Mouse (Mus musculus) cerebellum, adult 2 months (tissue): ENCODE measurements around the gene Ctrl. TPM values are rescaled to one million over a fixed set of nuclear protein-coding genes. Genes with fewer than 3 reads are reported as not detected.

ENCODE experiments used
- DNase-seq, 2 experiments: peaks; one replicate each; pipeline ENCODE4 v3.0.0; 2021
- H3K27ac ChIP-seq: fragments of 200-500 bp; 2 replicates; pipeline ENCODE4 v1.5.1; 2012; ENCODE audit warnings: low read length, control low read depth, inconsistent platforms; ENCODE audit not compliant: insufficient read depth
- H3K27me3 ChIP-seq: fragments of 200-500 bp; 2 replicates; pipeline ENCODE4 v1.6.1; 2012; ENCODE audit warnings: inconsistent platforms, mild to moderate bottlenecking, low read length, moderate library complexity; ENCODE audit not compliant: control insufficient read depth, insufficient read depth
- H3K4me1 ChIP-seq: fragments of 200-500 bp; 2 replicates; pipeline ENCODE4 v1.6.1; 2011; ENCODE audit warnings: low read length; ENCODE audit not compliant: control insufficient read depth, insufficient read depth
- H3K4me3 ChIP-seq: fragments of 200-500 bp; replicated peaks from 2 replicates; pipeline ENCODE3; 2011; ENCODE audit warnings: mild to moderate bottlenecking, low read depth, low read length, control low read depth; ENCODE audit not compliant: insufficient read depth
- CTCF ChIP-seq: fragments of 200-500 bp; IDR thresholded peaks from 2 replicates; pipeline ENCODE4 v1.5.1; 2011; ENCODE audit warnings: low read depth, mild to moderate bottlenecking, control low read depth, low read length, moderate library complexity, borderline replicate concordance; ENCODE audit not compliant: insufficient read depth
- POLR2A ChIP-seq: fragments of 200-500 bp; IDR thresholded peaks from 2 replicates; pipeline ENCODE4 v1.6.1; 2011; ENCODE audit warnings: low read length, control low read depth, borderline replicate concordance; ENCODE audit not compliant: insufficient read depth
- WGBS: fragments of 180-500 bp; shearing (Covaris S2); methylation state at CpG from one replicate; pipeline ENCODE4 v1.1.7; 2018; 5-methylcytosine and 5-hydroxymethylcytosine counted together
- polyA plus RNA-seq: library from polyadenylated mRNA; depleted of rRNA; stranded (reverse); fragments of >200 nt; gene quantifications from 2 replicates; pipeline ENCODE4 v1.2.3, GENCODE M21; 2012; rRNA removed

Gene Ctrl
- polyA plus RNA-seq, 1 experiment, result 3.4 TPM

DNA sequence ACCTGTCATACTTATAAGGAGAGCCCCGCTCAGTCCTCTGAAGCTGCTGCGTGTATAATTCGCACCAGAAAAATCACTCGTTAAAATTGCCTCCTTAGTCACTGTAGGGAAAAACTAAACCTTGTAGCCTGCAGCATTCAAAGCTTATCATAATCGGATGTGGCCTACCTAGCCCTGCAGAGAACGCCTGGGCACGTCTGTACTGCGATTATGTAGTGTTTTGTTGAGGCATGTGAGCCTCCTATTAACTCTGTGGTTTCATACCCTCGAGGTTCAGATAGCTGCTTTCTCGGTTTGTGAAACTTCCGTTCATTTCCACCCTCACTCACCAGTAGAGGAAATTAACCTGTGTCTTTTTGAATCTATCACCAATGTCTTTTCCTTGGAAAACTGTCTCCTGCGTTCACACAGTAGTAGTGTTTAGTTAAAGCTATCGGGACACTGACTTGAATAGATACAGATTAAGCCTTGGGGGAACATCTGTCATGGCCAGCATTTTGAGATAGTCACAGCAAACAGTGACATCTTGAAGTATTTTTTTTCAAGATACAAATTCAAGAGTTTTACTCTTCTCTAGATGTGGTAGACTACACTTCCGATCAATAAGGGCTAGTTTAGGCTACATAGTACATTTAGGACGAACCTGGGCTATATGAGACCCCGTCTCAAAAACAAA, 32.6 kb downstream of the Ctrl start:
- Histone ChIP-seq H3K4me3 (peak overlapping the region; percentile 66), H3K27ac (peak overlapping the region; percentile 94), H3K4me1 (no peaks in the 10 kb centered on the region), H3K27me3 (no peaks in the 10 kb centered on the region)
- DNase-seq, result no peak
- TF ChIP-seq CTCF, result no peak
- TF ChIP-seq POLR2A, result no peak
- 28% methylated on average over 16 of the region's 16 CpGs for WGBS

- TF ChIP-seq POLR2A (peak; percentile 81), CTCF (no peak)
- DNase-seq, result peak; percentile 93 to 95
- under 1% methylated on average over 68 of the region's 68 CpGs for WGBS
- Histone ChIP-seq H3K4me1 (no peaks in the 10 kb centered on the region), H3K27me3 (no peaks in the 10 kb centered on the region), H3K4me3 (peak within 1 kb of the TSS; percentile 66), H3K27ac (peak within 1 kb of the TSS; percentile 94)
These were observed 33.3 kb downstream of the Ctrl start, which contains the start of gene Pskh1 for GRCm38 (mm10) chr8:105900180-105900940. Gene Pskh1 (plus strand): TSS chr8:105900441.

DNA sequence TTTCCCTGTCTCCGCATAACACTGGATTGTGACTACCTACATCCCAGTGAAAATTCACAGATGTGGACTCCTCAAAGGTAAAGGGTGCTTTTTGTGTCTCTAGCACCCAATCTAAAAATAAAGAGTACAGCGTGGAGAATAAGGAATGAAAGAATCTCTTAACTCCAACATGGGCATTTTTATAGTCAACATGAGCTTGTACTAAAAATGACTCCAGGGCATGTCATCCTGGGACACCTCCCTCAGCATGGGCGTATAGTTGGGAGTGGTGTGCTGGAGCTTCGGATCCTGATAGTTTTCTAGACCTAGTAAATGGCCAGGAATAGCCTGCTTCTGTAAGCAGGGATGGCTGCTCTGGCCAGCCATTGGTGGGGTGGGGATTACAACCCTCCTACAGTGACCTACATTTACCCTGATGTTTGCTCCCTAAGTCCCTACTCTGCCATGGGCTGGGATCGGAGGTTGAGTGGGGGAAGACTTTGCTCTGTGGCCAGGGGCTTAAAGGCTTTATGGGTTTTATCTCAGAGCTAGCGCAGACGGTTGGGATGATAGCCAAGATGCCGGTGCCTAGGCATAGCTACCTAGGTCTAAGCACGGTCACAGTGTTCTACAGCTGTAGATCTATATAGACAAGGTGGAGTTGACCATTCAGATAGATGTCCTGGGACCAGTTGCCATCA, 35.7 kb downstream of the Ctrl start:
- 78% methylated on average over 9 of the region's 9 CpGs for WGBS
- no peaks in the 10 kb centered on the region for H3K27me3 ChIP-seq
- no peak for TF ChIP-seq CTCF
- TF ChIP-seq POLR2A, result no peak
- no peak overlapping the region for H3K27ac ChIP-seq
- H3K4me1 ChIP-seq, result no peaks in the 10 kb centered on the region
- no peak overlapping the region for H3K4me3 ChIP-seq
- DNase-seq, result no peak

DNA sequence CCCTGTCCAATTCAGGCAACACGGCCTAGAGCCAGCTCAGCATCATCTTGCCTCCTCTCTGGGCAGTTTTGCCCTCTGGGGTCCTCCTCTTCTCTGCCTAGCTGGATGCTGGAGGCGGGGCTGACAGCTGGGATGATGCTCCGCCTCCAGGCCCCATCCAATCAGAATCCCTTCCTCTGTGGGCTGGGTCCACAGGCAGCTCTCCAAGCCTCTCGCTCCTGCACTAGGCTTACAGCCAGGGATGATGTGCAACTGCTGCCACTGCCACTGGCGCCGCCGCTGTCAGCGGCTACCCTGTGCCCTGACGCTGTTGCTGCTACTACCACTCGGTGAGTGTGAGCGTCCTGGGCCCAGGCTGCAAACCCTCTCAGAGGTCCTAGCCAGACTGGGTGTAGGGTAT, 40.3 kb downstream of the Ctrl start, which contains the start of gene Nrn1l:
TSS of gene Nrn1l (plus strand) at position 229 of the 400 bp plus-strand sequence.
- TF ChIP-seq POLR2A (no peak), CTCF (no peak)
- Histone ChIP-seq H3K4me3 (no peak within 1 kb of the TSS), H3K4me1 (peaks cover 6% of the 10 kb centered on the region; the same call in 1 of the 2 replicates), H3K27ac (no peak within 1 kb of the TSS), H3K27me3 (no peaks in the 10 kb centered on the region)
- peak; percentile 43 to 59 for DNase-seq
- 19% methylated on average over 11 of the region's 11 CpGs for WGBS

DNA sequence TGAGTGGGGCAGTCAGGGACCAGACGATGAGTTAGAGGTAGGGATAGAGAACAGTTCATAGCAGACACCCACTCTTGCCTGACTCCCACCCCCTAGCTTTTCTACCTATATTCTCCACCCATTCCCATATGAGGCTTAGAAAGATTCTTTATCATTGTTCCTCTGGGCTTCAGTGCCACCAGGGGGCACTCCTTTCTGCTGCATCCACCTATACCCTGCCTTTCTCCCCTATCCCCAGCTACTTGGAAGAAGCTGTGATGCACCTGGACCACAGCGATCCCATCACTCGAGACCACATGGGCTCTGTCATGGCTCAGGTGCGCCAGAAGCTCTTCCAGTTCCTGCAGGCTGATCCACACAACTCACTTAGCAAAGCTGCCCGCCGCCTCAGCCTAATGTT, 41.2 kb downstream of the Ctrl start:
- H3K27me3 ChIP-seq, result no peaks in the 10 kb centered on the region
- peaks cover 6% of the 10 kb centered on the region; the same call in 1 of the 2 replicates for H3K4me1 ChIP-seq
- no peak overlapping the region for H3K27ac ChIP-seq
- no peak overlapping the region for H3K4me3 ChIP-seq
- WGBS, result 68% methylated on average over 6 of the region's 6 CpGs
- no peak for DNase-seq
- TF ChIP-seq CTCF (peak; percentile 45; the same call in 1 of the 2 replicates), POLR2A (no peak)

DNA sequence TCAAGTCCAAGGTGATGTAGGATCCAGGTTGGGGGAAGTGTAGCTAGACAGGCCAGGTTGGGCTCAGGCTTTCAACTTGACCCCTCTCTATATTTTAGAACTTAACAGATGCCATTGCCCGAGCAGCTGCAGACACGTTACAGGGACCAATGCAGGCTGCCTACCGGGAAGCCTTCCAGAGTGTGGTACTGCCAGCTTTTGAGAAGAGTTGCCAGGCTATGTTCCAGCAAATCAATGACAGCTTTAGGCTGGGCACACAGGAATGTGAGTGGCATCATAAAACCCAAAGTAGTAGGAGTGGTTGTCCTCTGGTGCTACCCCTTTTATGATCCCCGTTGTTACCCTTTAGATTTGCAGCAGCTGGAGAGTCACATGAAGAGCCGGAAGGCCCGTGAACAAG, 42.8 kb downstream of the Ctrl start:
- TF ChIP-seq CTCF (no peak), POLR2A (no peak)
- DNase-seq, result no peak
- WGBS, result 26% methylated on average over 6 of the region's 6 CpGs
- Histone ChIP-seq H3K4me3 (no peak overlapping the region), H3K27me3 (no peaks in the 10 kb centered on the region), H3K27ac (no peak overlapping the region), H3K4me1 (peaks cover 6% of the 10 kb centered on the region; the same call in 1 of the 2 replicates)

DNA sequence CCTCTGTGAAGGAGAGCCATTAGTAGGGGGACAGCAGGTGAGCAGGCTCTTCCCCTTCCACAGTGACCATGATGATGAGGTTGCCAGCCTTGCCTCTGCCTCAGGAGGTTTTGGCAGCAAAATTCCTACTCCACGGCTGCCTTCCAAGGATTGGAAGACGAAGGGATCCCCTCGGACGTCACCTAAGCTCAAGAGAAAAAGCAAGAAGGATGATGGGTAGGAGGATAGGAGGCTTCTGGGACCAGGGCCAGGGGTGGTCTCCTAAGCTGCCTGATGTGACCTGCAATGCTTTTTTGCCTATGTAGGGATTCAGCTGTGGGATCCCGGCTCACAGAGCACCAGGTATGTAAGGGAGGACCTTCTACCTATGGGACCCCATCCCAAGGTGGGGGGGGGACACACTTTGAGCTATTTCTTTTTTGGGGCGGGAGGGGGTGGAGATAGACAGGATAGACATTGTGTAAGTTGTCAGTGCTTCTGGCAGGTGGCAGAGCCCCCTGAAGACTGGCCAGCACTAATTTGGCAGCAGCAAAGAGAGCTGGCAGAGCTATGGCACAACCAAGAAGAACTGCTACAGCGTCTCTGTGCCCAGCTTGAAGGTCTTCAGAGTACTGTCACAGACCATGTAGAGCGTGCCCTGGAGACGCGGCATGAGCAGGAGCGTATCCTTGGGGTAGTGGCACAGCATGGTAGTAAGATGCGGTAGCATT, 43.8 kb downstream of the Ctrl start:
- TF ChIP-seq CTCF, result no peak
- no peak for TF ChIP-seq POLR2A
- no peaks in the 10 kb centered on the region for H3K27me3 ChIP-seq
- no peak overlapping the region for H3K27ac ChIP-seq
- peaks cover 6% of the 10 kb centered on the region; the same call in 1 of the 2 replicates for H3K4me1 ChIP-seq
- H3K4me3 ChIP-seq, result no peak overlapping the region
- peak in 1 of 2 experiments; percentile 43 for DNase-seq
- WGBS, result 23% methylated on average over 12 of the region's 12 CpGs

Other genes starting within 250 kb of the Ctrl start
- 69.8 and 72.1 TPM in 2 replicates for gene Carmil2, start 247.6 kb downstream of the Ctrl start, polyA plus RNA-seq
- 56.3 and 56.8 TPM in 2 replicates for gene Acd, start 232.8 kb downstream of the Ctrl start, polyA plus RNA-seq
- 128 and 137 TPM in 2 replicates for gene Pard6a, start 232.7 kb downstream of the Ctrl start, polyA plus RNA-seq
- gene 4933405L10Rik, start 226.2 kb downstream of the Ctrl start, polyA plus RNA-seq, result 0.51 TPM in 2 replicates
- 15.3 and 17.4 TPM in 2 replicates for gene Enkd1, start 225.7 kb downstream of the Ctrl start, polyA plus RNA-seq
- gene Gfod2, start 175.2 kb downstream of the Ctrl start, polyA plus RNA-seq, result 20.7 and 21.4 TPM in 2 replicates
- 30.5 and 32.1 TPM in 2 replicates for gene Ranbp10, start 106.5 kb downstream of the Ctrl start, polyA plus RNA-seq
- gene Tsnaxip1, start 106.1 kb downstream of the Ctrl start, polyA plus RNA-seq, result 0.25 and 0.98 TPM in 2 replicates
- gene Cenpt, start 80.6 kb downstream of the Ctrl start, polyA plus RNA-seq, result 27.8 and 30.8 TPM in 2 replicates
- gene Thap11, start 78.7 kb downstream of the Ctrl start, polyA plus RNA-seq, result 52.0 and 53.5 TPM in 2 replicates
- 104 and 111 TPM in 2 replicates for gene Nutf2, start 73.3 kb downstream of the Ctrl start, polyA plus RNA-seq
- 75.5 and 81.8 TPM in 2 replicates for gene Edc4, start 53.0 kb downstream of the Ctrl start, polyA plus RNA-seq
- gene Nrn1l, start 40.3 kb downstream of the Ctrl start, polyA plus RNA-seq, result 4.7 and 5.3 TPM in 2 replicates
- 13.6 and 14.1 TPM in 2 replicates for gene Pskh1, start 33.4 kb downstream of the Ctrl start, polyA plus RNA-seq
- gene Psmb10, start 4.6 kb upstream of the Ctrl start, polyA plus RNA-seq, result 84.3 and 89.4 TPM in 2 replicates
- 106 and 110 TPM in 2 replicates for gene Lcat, start 9.5 kb upstream of the Ctrl start, polyA plus RNA-seq
- 34.9 and 36.1 TPM in 2 replicates for gene Slc12a4, start 32.2 kb upstream of the Ctrl start, polyA plus RNA-seq
- not detected in 2 replicates for gene Dpep3, start 45.6 kb upstream of the Ctrl start, polyA plus RNA-seq
- gene Dus2, start 57.5 kb upstream of the Ctrl start, polyA plus RNA-seq, result 34.1 and 35.7 TPM in 2 replicates
- gene Dpep2nb, start 72.1 kb upstream of the Ctrl start, polyA plus RNA-seq, result 0.13 TPM in 1 of 2 replicates, not detected in the other
- 15.2 and 16.0 TPM in 2 replicates for gene Ddx28, start 78.0 kb upstream of the Ctrl start, polyA plus RNA-seq
- 11.1 and 11.6 TPM in 2 replicates for gene Nfatc3, start 125.0 kb upstream of the Ctrl start, polyA plus RNA-seq
- gene Esrp2, start 203.1 kb upstream of the Ctrl start, polyA plus RNA-seq, result 0.05 and 0.10 TPM in 2 replicates
- 12.1 and 13.1 TPM in 2 replicates for gene Pla2g15, start 216.5 kb upstream of the Ctrl start, polyA plus RNA-seq
- gene Slc7a6, start 235.0 kb upstream of the Ctrl start, polyA plus RNA-seq, result 25.4 and 25.8 TPM in 2 replicates